Mouse (Mus musculus) heart, adult 11 months (tissue): Measurements from ENCODE around the gene Tuba3b.

Source experiments
- DNase-seq: peaks from one replicate; pipeline ENCODE4 v3.0.0; 2022

Gene Tuba3b

GRCm38 (mm10) chr6:145615666-145616210 lies at the start of gene Tuba3b:
TSS of gene Tuba3b (plus strand) at chr6:145615757.
- no peak for DNase-seq

GRCm38 (mm10) chr6:145567296-145567695 lies 48.3 kb upstream of the Tuba3b start:
- peak; percentile 68 for DNase-seq

GRCm38 (mm10) chr6:145567832-145568231 lies 47.7 kb upstream of the Tuba3b start:
- peak; percentile 66 for DNase-seq

GRCm38 (mm10) chr6:145568701-145569100 lies 46.9 kb upstream of the Tuba3b start:
- peak; percentile 78 for DNase-seq

- no peak for DNase-seq
Measured at GRCm38 (mm10) chr6:145573250-145574013, 42.1 kb upstream of the Tuba3b start.

- DNase-seq = peak; percentile 63
Measured at GRCm38 (mm10) chr6:145576762-145577161, 38.8 kb upstream of the Tuba3b start.

GRCm38 (mm10) chr6:145578457-145579185 lies 36.9 kb upstream of the Tuba3b start:
- DNase-seq = peak; percentile 74

- no peak for DNase-seq
Measured at GRCm38 (mm10) chr6:145579761-145580160, 35.8 kb upstream of the Tuba3b start.

GRCm38 (mm10) chr6:145581366-145582170 lies 34.0 kb upstream of the Tuba3b start:
- peak; percentile 90 for DNase-seq

GRCm38 (mm10) chr6:145585052-145585973 lies 30.2 kb upstream of the Tuba3b start:
- peak; percentile 56 for DNase-seq

- DNase-seq = peak; percentile 54
Measured at GRCm38 (mm10) chr6:145590501-145591293, 24.9 kb upstream of the Tuba3b start.

GRCm38 (mm10) chr6:145591578-145591977 lies 24.0 kb upstream of the Tuba3b start:
- DNase-seq = no peak

GRCm38 (mm10) chr6:145592036-145592435 lies 23.5 kb upstream of the Tuba3b start:
- peak; percentile 80 for DNase-seq

- peak; percentile 81 for DNase-seq
Measured at GRCm38 (mm10) chr6:145592531-145592998, 23.0 kb upstream of the Tuba3b start.

- peak; percentile 75 for DNase-seq
Measured at GRCm38 (mm10) chr6:145593991-145594390, 21.6 kb upstream of the Tuba3b start.

GRCm38 (mm10) chr6:145595905-145596304 lies 19.7 kb upstream of the Tuba3b start:
- peak; percentile 75 for DNase-seq

GRCm38 (mm10) chr6:145598794-145599555 lies 16.6 kb upstream of the Tuba3b start:
- DNase-seq = peak; percentile 67

GRCm38 (mm10) chr6:145604126-145604525 lies 11.4 kb upstream of the Tuba3b start:
- DNase-seq = no peak

- DNase-seq = peak; percentile 93
Measured at GRCm38 (mm10) chr6:145604648-145605047, 10.9 kb upstream of the Tuba3b start.

GRCm38 (mm10) chr6:145605203-145605602 lies 10.4 kb upstream of the Tuba3b start:
- no peak for DNase-seq
